Mouse (Mus musculus) thymus, postnatal 0 days (tissue): ENCODE measurements around the gene Slc12a6. TPM values are rescaled to one million over a fixed set of nuclear protein-coding genes. Genes with fewer than 3 reads are reported as not detected.

ENCODE experiments used
- DNase-seq: peaks from one replicate; pipeline ENCODE4 v3.0.0-alpha.2; 2015; ENCODE audit warnings: low spot score
- polyA plus RNA-seq: library from polyadenylated mRNA; unstranded; fragments of >200 nt; fragmentation: Nextera tagmentation; extraction: Ambion mirVana; gene quantifications from 2 replicates; pipeline ENCODE4 v1.2.1, GENCODE M21; 2015

Slc12a6 gene
- polyA plus RNA-seq, 1 experiment from 2014 or later = 19.4 TPM

GRCm38 (mm10) chr2:112318227-112318626, 52.6 kb downstream of the Slc12a6 start:
- no peak for DNase-seq

- DNase-seq = no peak
These were observed 53.3 kb downstream of the Slc12a6 start for GRCm38 (mm10) chr2:112318905-112319304.

- no peak for DNase-seq
These were observed 62.6 kb downstream of the Slc12a6 start for GRCm38 (mm10) chr2:112328069-112328777.

GRCm38 (mm10) chr2:112332051-112332898, 66.7 kb downstream of the Slc12a6 start:
- DNase-seq = no peak

GRCm38 (mm10) chr2:112337211-112337610, 71.6 kb downstream of the Slc12a6 start:
- DNase-seq = no peak

GRCm38 (mm10) chr2:112339736-112340135, 74.1 kb downstream of the Slc12a6 start:
- peak; percentile 6 for DNase-seq

GRCm38 (mm10) chr2:112341117-112341516, 75.5 kb downstream of the Slc12a6 start:
- DNase-seq = no peak

GRCm38 (mm10) chr2:112348246-112348645, 82.6 kb downstream of the Slc12a6 start:
- no peak for DNase-seq

- no peak for DNase-seq
These were observed 88.2 kb downstream of the Slc12a6 start for GRCm38 (mm10) chr2:112353685-112354455.

- no peak for DNase-seq
These were observed 94.0 kb downstream of the Slc12a6 start for GRCm38 (mm10) chr2:112359611-112360010.

DNA sequence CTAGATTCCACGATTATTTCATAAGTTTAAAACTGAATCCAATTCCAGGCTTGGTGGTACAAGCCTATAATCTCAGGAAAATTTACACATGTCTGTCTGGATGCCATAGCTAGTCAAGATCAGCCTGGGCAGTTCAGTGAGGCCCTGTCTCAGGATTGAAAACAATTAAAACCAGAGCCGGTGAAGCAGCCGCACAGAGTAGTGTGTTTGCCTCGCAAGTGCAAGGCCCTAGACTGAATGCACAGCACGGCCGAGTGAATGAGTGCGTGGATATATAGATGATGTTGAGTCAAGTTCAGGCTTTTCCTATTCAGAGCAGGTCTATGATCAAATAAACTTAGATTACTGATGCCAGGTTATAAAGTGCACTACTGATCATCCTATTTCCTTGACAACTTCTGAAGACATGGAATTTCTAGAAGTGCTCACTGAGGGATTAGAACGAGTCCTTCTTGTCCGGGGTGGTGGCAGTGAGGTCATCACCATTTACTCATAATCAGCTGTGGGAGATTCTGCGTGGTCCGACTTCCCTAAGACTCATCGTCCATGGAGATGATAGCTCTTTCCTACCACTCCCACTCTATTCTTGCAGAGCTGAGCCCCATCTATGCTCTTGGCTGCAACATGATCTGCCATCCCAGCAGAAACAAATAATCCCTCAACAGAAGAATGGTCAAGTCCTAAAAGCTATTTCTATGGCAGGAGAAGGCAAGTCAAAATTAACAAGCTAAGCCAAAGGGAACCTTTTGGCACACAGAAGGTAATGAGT, 94.6 kb downstream of the Slc12a6 start:
- DNase-seq = no peak

DNA sequence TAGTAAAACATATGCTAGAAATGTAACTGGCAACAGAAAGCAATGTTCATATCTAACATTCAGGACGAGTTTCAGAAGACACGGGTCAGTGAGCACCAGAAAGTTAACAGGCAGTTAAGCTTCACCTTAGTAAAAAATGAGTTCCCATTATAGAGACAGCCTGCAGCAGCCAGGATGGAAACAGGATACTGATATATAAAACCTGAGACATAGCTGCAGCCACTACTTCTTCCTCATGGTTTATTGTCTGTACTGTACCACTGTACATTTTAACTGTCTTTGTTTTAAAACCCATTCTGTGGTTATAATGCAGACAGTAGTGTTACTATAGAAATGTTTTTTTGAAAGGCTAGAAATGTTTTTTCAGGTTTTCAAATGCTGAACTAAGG, 95.2 kb downstream of the Slc12a6 start:
- DNase-seq = no peak

- DNase-seq = peak; percentile 1
These were observed 101.6 kb downstream of the Slc12a6 start for GRCm38 (mm10) chr2:112367222-112367621.

GRCm38 (mm10) chr2:112367726-112368673, 102.4 kb downstream of the Slc12a6 start, which contains the start of gene Emc4:
Gene Emc4, minus strand, starts transcription at chr2:112368027.
- peak; percentile 90 for DNase-seq

DNA sequence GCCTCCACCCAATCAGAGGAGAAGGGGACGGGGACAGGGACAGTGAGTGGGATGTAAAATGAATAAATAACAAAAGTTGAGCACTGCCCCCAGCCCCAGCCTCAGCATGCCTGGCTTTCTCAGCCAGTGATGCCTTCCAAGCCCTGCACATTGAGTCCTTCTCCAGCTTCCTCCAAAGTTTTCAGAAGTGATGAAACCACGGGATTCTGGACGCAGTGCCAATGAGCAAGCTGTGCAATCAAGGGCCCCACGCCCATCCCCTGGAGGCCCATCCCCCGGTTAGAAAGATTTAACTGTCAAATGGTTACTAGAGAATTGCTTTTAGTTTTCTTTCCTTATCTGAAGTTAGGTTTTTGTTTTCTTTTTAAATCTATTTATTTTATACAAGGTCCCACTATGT, 104.3 kb downstream of the Slc12a6 start:
- no peak for DNase-seq

GRCm38 (mm10) chr2:112373141-112373540, 107.5 kb downstream of the Slc12a6 start:
- no peak for DNase-seq

DNA sequence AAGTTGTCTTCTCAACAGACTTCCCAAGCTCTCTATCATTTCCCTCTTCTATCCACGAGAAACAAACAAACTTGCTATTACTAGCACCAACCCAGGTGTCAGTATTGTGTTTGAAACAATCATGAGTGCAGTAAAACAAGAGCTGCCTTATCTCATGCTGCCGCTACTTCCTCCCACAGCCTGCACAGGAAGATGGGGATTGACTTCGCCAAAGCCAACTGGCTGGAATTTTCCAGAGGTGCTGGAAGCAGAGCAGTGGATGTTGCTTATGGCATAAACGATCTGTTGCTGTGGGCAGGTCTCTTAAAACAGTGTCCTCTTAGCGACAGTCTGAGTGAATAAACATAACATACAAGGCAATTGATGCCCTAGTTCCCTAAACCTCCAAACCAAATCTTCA, 109.0 kb downstream of the Slc12a6 start:
- no peak for DNase-seq

GRCm38 (mm10) chr2:112378973-112379898, 113.6 kb downstream of the Slc12a6 start, which contains the start of gene Katnbl1:
Gene Katnbl1, plus strand, starts transcription at chr2:112379211.
- DNase-seq = peak; percentile 95

- no peak for DNase-seq
These were observed 114.5 kb downstream of the Slc12a6 start for GRCm38 (mm10) chr2:112380131-112380530.
